Mouse (Mus musculus): ENCODE data around the gene Lgalsl. TPM values are rescaled to one million over a fixed set of nuclear protein-coding genes. Genes with fewer than 3 reads are reported as not detected.

Gene Lgalsl
- total and polyA plus RNA-seq, 3 experiments, result 8.1 to 22.7 (median 16.4) TPM

GRCm38 (mm10) chr11:20797841-20798240, 33.0 kb downstream of the Lgalsl start:
- Histone ChIP-seq H3K9me3 (replicated peaks; ENCODE audit: low read length) (peaks cover 11% of the 10 kb centered on the region), H3K4me3 (replicated peaks in 1 of 3; ENCODE audit: low read depth in 2 of 3, low read length in 2 of 3, poor library complexity in 1 of 3) (no peak overlapping the region), H3K27ac (ENCODE audit: insufficient read depth, low read depth) (no peak overlapping the region), H3K79me2 (replicated peaks; ENCODE audit: control insufficient read depth, extremely low read depth, insufficient read depth, poor library complexity, severe bottlenecking) (no peaks in the 10 kb centered on the region), H3K9ac (ENCODE audit: insufficient read depth, low read depth) (no peak overlapping the region), H3K4me2 (ENCODE audit: insufficient read depth, low read depth, poor library complexity, severe bottlenecking) (no peak overlapping the region), H3K27me3 (replicated peaks) (no peaks in the 10 kb centered on the region), H3K36me3 (replicated peaks in 1 of 2; ENCODE audit: control insufficient read depth in 1 of 2, insufficient read depth in 1 of 2, low read length in 1 of 2) (no peaks in the 10 kb centered on the region), H3K4me1 (ENCODE audit: control insufficient read depth in 1 of 2, insufficient read depth in 2 of 2) (peaks cover 6 to 12% of the 10 kb centered on the region in 2 experiments)
- in situ Hi-C loops (cut with MboI; ENCODE audit: low pct_ligation_motif_present, low pct_unique_long_range_greater_than_20kb, low sequenced_read_pairs) (loop anchor here (10.0 kb wide), 2 partner anchors 377 to 667 kb away; no protein-coding TSS in a partner anchor), dilution Hi-C loops (cut with MboI; ENCODE audit: extremely low pct_ligation_motif_present, extremely low pct_unique_long_range_greater_than_20kb, low sequenced_read_pairs) (no loop called here)
- TF ChIP-seq BHLHE40 (IDR thresholded peaks at IDR 0.05; ENCODE audit: low read depth, low read length), result no peak
- TF ChIP-seq GABPA (IDR thresholded peaks at IDR 0.05; ENCODE audit: insufficient replicate concordance, low read depth, low read length), result no peak
- TF ChIP-seq CHD2 (IDR thresholded peaks at IDR 0.05; ENCODE audit: low read length), result no peak
- no peak for TF ChIP-seq RAD21 (IDR thresholded peaks at IDR 0.05; ENCODE audit: low read depth, low read length)
- TF ChIP-seq MAX (IDR thresholded peaks at IDR 0.05; ENCODE audit: low read length), result no peak
- TF ChIP-seq NELFE (IDR thresholded peaks at IDR 0.05; ENCODE audit: low read depth, low read length), result no peak
- no peak for TF ChIP-seq MAZ (IDR thresholded peaks at IDR 0.05; ENCODE audit: low read depth, low read length)
- TF ChIP-seq POLR2A (IDR thresholded peaks at IDR 0.05; ENCODE audit: low read depth, low read length), result no peak
- no peak for TF ChIP-seq PAX5 (IDR thresholded peaks at IDR 0.05; ENCODE audit: low read length)
- TF ChIP-seq JUND (conservative IDR thresholded peaks at IDR 0.05; ENCODE audit: low read depth, low read length), result no peak
- TF ChIP-seq TCF12 (IDR thresholded peaks at IDR 0.05; ENCODE audit: low read depth, low read length), result no peak
- no peak for TF ChIP-seq CTCF (conservative IDR thresholded peaks at IDR 0.05 in 1 of 2, IDR thresholded peaks at IDR 0.05 in 1 of 2; ENCODE audit: low read depth in 2 of 2, low read length in 2 of 2)
- no peak for TF ChIP-seq KAT2A (IDR thresholded peaks at IDR 0.05; ENCODE audit: insufficient replicate concordance, low read length)
- no peak for TF ChIP-seq MEF2A (IDR thresholded peaks at IDR 0.05; ENCODE audit: borderline replicate concordance, low read depth, low read length)
- TF ChIP-seq SIN3A (IDR thresholded peaks at IDR 0.05; ENCODE audit: low read length), result no peak
- TF ChIP-seq UBTF (IDR thresholded peaks at IDR 0.05; ENCODE audit: low read depth, low read length), result no peak
- no peak for TF ChIP-seq USF2 (conservative IDR thresholded peaks at IDR 0.05; ENCODE audit: low read depth, low read length)
- no peak for TF ChIP-seq HCFC1 (IDR thresholded peaks at IDR 0.05; ENCODE audit: low read depth, low read length)
- TF ChIP-seq ELF1 (IDR thresholded peaks at IDR 0.05; ENCODE audit: low read depth, low read length), result no peak
- no peak for TF ChIP-seq ETS1 (conservative IDR thresholded peaks at IDR 0.05; ENCODE audit: low read depth, low read length)
- no peak for DNase-seq (ENCODE audit: extremely low read depth)

- no peak for TF ChIP-seq POLR2AphosphoS2 (IDR thresholded peaks at IDR 0.05; ENCODE audit: low read depth, low read length)
- TF ChIP-seq RCOR1 (conservative IDR thresholded peaks at IDR 0.05; ENCODE audit: low read depth, low read length), result no peak
- no peak for TF ChIP-seq MAFK (IDR thresholded peaks at IDR 0.05; ENCODE audit: insufficient replicate concordance, low read length)
- TF ChIP-seq ELF1 (IDR thresholded peaks at IDR 0.05; ENCODE audit: low read depth, low read length), result no peak
- TF ChIP-seq GABPA (IDR thresholded peaks at IDR 0.05; ENCODE audit: insufficient replicate concordance, low read depth, low read length), result no peak
- no peak for TF ChIP-seq TCF12 (IDR thresholded peaks at IDR 0.05; ENCODE audit: low read depth, low read length)
- no peak for TF ChIP-seq BHLHE40 (IDR thresholded peaks at IDR 0.05; ENCODE audit: low read depth, low read length)
- no peak for TF ChIP-seq SIN3A (IDR thresholded peaks at IDR 0.05; ENCODE audit: low read length)
- TF ChIP-seq MAZ (IDR thresholded peaks at IDR 0.05; ENCODE audit: low read depth, low read length), result no peak
- TF ChIP-seq CHD2 (IDR thresholded peaks at IDR 0.05; ENCODE audit: low read length), result no peak
- TF ChIP-seq MYC (IDR thresholded peaks at IDR 0.05; ENCODE audit: low read depth, low read length), result no peak
- TF ChIP-seq KAT2A (IDR thresholded peaks at IDR 0.05; ENCODE audit: insufficient replicate concordance, low read length), result no peak
- TF ChIP-seq RAD21 (IDR thresholded peaks at IDR 0.05; ENCODE audit: low read depth, low read length), result no peak
Observed at GRCm38 (mm10) chr11:20795466-20795865, 35.4 kb downstream of the Lgalsl start.

More at GRCm38 (mm10) chr11:20795466-20795865, 35.4 kb downstream of the Lgalsl start:
- Histone ChIP-seq H3K9ac (ENCODE audit: insufficient read depth, low read depth) (no peak overlapping the region), H3K36me3 (replicated peaks in 1 of 2; ENCODE audit: control insufficient read depth in 1 of 2, insufficient read depth in 1 of 2, low read length in 1 of 2) (no peaks in the 10 kb centered on the region), H3K4me1 (ENCODE audit: control insufficient read depth in 1 of 2, insufficient read depth in 2 of 2) (peaks cover 6 to 12% of the 10 kb centered on the region in 2 experiments), H3K9me3 (replicated peaks; ENCODE audit: low read length) (peaks cover 11% of the 10 kb centered on the region), H3K4me2 (ENCODE audit: insufficient read depth, low read depth, poor library complexity, severe bottlenecking) (no peak overlapping the region), H3K4me3 (replicated peaks in 1 of 3; ENCODE audit: low read depth in 2 of 3, low read length in 2 of 3, poor library complexity in 1 of 3) (no peak overlapping the region), H3K27me3 (replicated peaks) (no peaks in the 10 kb centered on the region), H3K27ac (ENCODE audit: insufficient read depth, low read depth) (no peak overlapping the region), H3K79me2 (replicated peaks; ENCODE audit: control insufficient read depth, extremely low read depth, insufficient read depth, poor library complexity, severe bottlenecking) (no peaks in the 10 kb centered on the region)
- in situ Hi-C loops (cut with MboI; ENCODE audit: low pct_ligation_motif_present, low pct_unique_long_range_greater_than_20kb, low sequenced_read_pairs) (loop anchor here (10.0 kb wide), 2 partner anchors 379 to 669 kb away; no protein-coding TSS in a partner anchor), dilution Hi-C loops (cut with MboI; ENCODE audit: extremely low pct_ligation_motif_present, extremely low pct_unique_long_range_greater_than_20kb, low sequenced_read_pairs) (no loop called here)
- DNase-seq (ENCODE audit: extremely low read depth), result no peak

Measured in CH12.LX (cell line).